Mouse (Mus musculus) limb, embryonic 14.5 days (tissue): ENCODE measurements around the gene Gm28363. TPM values are rescaled to one million over a fixed set of nuclear protein-coding genes. Genes with fewer than 3 reads are reported as not detected.
"Not testable (repeated sequence)": the region's sequence is repeated elsewhere in the genome, so short reads cannot be mapped to it uniquely, and the experiment has no call there.

Experiments used
- ATAC-seq: fragments of 200-750 bp; cut with Nextera tagmentation; 2 replicates; pipeline ENCODE4 v1.8.0; 2017; ENCODE audit warnings: low read depth, moderate number of reproducible peaks, moderate TSS enrichment; ENCODE audit not compliant: low FRiP score
- DNase-seq: peaks from one replicate; pipeline ENCODE4 v3.0.0-alpha.2; 2015; ENCODE audit warnings: low spot score
- H3K27ac ChIP-seq: fragments of 300-500 bp; sonication (generic); replicated peaks from 2 replicates; pipeline ENCODE4 v1.5.1; 2014; ENCODE audit warnings: low read depth, mild to moderate bottlenecking, low read length, moderate library complexity, mixed read lengths
- H3K27me3 ChIP-seq: fragments of 300-500 bp; sonication (generic); 2 replicates; pipeline ENCODE4 v1.6.1; 2014; ENCODE audit warnings: low read length, mixed read lengths; ENCODE audit not compliant: control insufficient read depth, insufficient read depth
- H3K36me3 ChIP-seq: fragments of 300-500 bp; sonication (generic); 2 replicates; pipeline ENCODE4 v1.6.1; 2014; ENCODE audit warnings: mild to moderate bottlenecking, low read length, moderate library complexity, mixed read lengths; ENCODE audit not compliant: control insufficient read depth, insufficient read depth
- H3K4me1 ChIP-seq: fragments of 300-500 bp; sonication (generic); 2 replicates; pipeline ENCODE4 v1.6.1; 2014; ENCODE audit warnings: antibody characterized with exemption, low read length, mixed read lengths; ENCODE audit not compliant: control insufficient read depth, insufficient read depth
- H3K4me2 ChIP-seq: fragments of 300-500 bp; sonication (generic); replicated peaks from 2 replicates; pipeline ENCODE4 v1.6.1; 2014; ENCODE audit warnings: low read depth, mild to moderate bottlenecking, low read length, moderate library complexity; ENCODE audit not compliant: severe bottlenecking
- H3K4me3 ChIP-seq: fragments of 300-500 bp; sonication (generic); replicated peaks from 2 replicates; pipeline ENCODE4 v1.5.1; 2014; ENCODE audit warnings: low read length
- H3K9ac ChIP-seq: fragments of 300-500 bp; sonication (generic); 2 replicates; pipeline ENCODE4 v1.6.1; 2014; ENCODE audit warnings: mild to moderate bottlenecking, low read depth, low read length, moderate library complexity; ENCODE audit not compliant: severe bottlenecking
- H3K9me3 ChIP-seq: fragments of 300-500 bp; sonication (generic); 2 replicates; pipeline ENCODE4 v1.6.1; 2016; ENCODE audit warnings: low read length; ENCODE audit not compliant: control insufficient read depth
- WGBS: fragments of 180-500 bp; shearing (Covaris S2); extraction: QIAGEN DNeasy Blood & Tissue Kit; methylation state at CpG from one replicate; pipeline ENCODE4 v1.1.7; 2014; 5-methylcytosine and 5-hydroxymethylcytosine counted together
- polyA plus RNA-seq, 2 experiments: library from polyadenylated mRNA; depleted of rRNA in 1 of 2; stranded (reverse) in 1 of 2; unstranded in 1 of 2; fragments of >200 nt; fragmentation: Nextera tagmentation in 1 of 2; extraction: Ambion mirVana in 1 of 2; gene quantifications; 2 replicates each; pipeline versions ENCODE4 v1.2.1 to v1.2.3; 2012 to 2014

The Gm28363 gene
- polyA plus RNA-seq (2012; rRNA removed) (not detected in 2 replicates), polyA plus RNA-seq (2014; fragmentation: Nextera tagmentation; extraction: Ambion mirVana) (not detected in 2 replicates)

GRCm38 (mm10) chr1:117696831-117697230, at the start of gene Gm28363:
Gm28363 (plus strand) TSS chr1:117697131.
- not testable (repeated sequence) for H3K4me1 ChIP-seq, H3K9me3 ChIP-seq, H3K36me3 ChIP-seq, H3K27me3 ChIP-seq, H3K27ac ChIP-seq, DNase-seq, H3K4me2 ChIP-seq, ATAC-seq, H3K9ac ChIP-seq, H3K4me3 ChIP-seq
- WGBS, result 62% methylated on average over 2 of the region's 2 CpGs

GRCm38 (mm10) chr1:117650236-117650635, 46.7 kb upstream of the Gm28363 start:
- not testable (repeated sequence) for DNase-seq, H3K9ac ChIP-seq, H3K9me3 ChIP-seq, H3K4me1 ChIP-seq, H3K27me3 ChIP-seq, H3K27ac ChIP-seq, H3K4me2 ChIP-seq, H3K4me3 ChIP-seq, H3K36me3 ChIP-seq, ATAC-seq
- 58% methylated on average over 1 of the region's 1 CpGs for WGBS

Other genes starting within 250 kb of the Gm28363 start
- not detected in 2 replicates for gene B020011L13Rik, start 84.0 kb downstream of the Gm28363 start, polyA plus RNA-seq (2012; rRNA removed)
- not detected in 2 replicates for gene B020011L13Rik, start 84.0 kb downstream of the Gm28363 start, polyA plus RNA-seq (2014; fragmentation: Nextera tagmentation; extraction: Ambion mirVana)
- gene Gm28360, start 132.9 kb downstream of the Gm28363 start, polyA plus RNA-seq (2012; rRNA removed), result not detected in 2 replicates
- not detected in 2 replicates for gene Gm28360, start 132.9 kb downstream of the Gm28363 start, polyA plus RNA-seq (2014; fragmentation: Nextera tagmentation; extraction: Ambion mirVana)
- not detected in 2 replicates for gene Gm28168, start 230.9 kb downstream of the Gm28363 start, polyA plus RNA-seq (2012; rRNA removed)
- not detected in 2 replicates for gene Gm28168, start 230.9 kb downstream of the Gm28363 start, polyA plus RNA-seq (2014; fragmentation: Nextera tagmentation; extraction: Ambion mirVana)